Mouse (Mus musculus) stomach, postnatal 0 days (tissue): ENCODE results near the gene Abcb6.

Source experiments
- CTCF ChIP-seq: IDR thresholded peaks from 2 replicates; pipeline ENCODE4 v1.5.1; 2016; ENCODE audit warnings: antibody characterized with exemption, low read depth, mild to moderate bottlenecking, moderate library complexity
- EP300 ChIP-seq: optimal IDR thresholded peaks from 2 replicates; pipeline ENCODE3; 2016; ENCODE audit warnings: antibody characterized with exemption

- no peak for TF ChIP-seq CTCF
- no peak for TF ChIP-seq EP300
These were observed 54.8 kb downstream of the Abcb6 start for GRCm38 (mm10) chr1:75125418-75125817.
